Mouse (Mus musculus): ENCODE measurements around the gene 1700001O22Rik. TPM values are rescaled to one million over a fixed set of nuclear protein-coding genes. Genes with fewer than 3 reads are reported as not detected.

The 1700001O22Rik gene
- total RNA-seq, 2 experiments from 2014 or later = 0.96 to 1.2 TPM

GRCm38 (mm10) chr2:30816383-30816782, 12.9 kb upstream of the 1700001O22Rik start:
- no peak for DNase-seq

DNA sequence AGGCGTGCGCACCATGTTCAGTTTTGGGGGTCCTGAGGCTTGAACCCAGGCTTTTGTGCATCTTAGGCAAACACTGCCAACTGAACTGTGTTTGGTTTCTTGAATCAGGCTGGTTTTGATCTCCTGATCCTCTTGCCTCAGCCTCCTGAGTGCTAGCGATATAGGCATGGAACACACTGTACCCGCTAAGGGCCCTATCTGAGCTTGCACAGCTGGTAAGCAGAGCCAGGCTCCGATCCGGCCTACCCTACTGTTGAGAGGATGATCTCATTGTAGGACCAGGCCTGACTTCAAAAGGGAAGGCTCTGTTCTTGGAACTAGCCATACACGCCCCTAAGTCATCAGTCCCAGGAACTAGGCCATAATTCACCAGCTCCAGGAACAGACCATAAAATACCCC, 7.1 kb upstream of the 1700001O22Rik start:
- no peak for DNase-seq

GRCm38 (mm10) chr2:30809503-30809902, 6.0 kb upstream of the 1700001O22Rik start:
- no peak for DNase-seq

DNA sequence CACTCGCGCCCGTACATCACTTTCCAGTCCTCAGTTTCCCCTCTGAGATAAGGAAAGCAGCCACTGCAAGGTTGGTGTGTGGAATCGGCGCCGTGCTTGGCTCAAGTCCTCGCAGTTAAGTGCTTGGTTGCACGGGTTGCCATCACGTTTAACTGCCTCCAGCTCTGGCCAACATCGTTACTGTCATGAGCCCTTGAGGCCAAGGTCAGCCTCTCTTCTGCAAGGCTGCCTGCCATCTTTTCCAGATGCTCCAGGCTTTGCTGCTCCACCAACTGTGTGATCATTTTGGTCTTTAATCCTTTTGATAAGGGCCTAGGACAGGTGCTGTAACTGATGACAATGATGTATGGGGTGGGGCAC, 4.8 kb upstream of the 1700001O22Rik start:
- peak; percentile 53 for DNase-seq

- DNase-seq = peak; percentile 99
Measured at GRCm38 (mm10) chr2:30807648-30808295, 4.3 kb upstream of the 1700001O22Rik start, which contains the start of gene Ntmt1. TSS of gene Ntmt1 (plus strand) at chr2:30807826.

DNA sequence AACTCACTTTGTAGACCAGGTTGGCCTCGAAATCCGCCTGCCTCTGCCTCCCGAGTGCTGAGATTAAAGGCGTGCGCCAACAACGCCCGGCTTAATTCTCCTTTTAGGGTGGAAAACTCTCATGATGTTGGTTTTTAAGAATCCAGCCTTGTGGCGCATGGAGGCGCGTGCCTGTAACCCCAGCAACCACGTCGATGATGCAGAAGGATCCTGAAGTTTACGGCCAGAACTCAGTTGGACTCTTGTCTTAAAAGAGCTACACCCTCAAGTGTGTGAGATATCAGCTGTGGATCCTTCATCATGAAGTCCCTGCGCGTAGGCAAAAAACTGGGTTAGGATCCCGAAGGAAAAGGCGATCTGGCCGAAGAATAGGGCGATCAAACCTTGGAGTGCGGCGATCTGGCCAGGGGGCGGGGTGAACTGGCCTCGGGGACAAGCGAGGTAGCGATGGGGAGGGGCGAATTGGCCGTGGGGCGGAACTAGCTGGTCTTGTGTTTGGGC, 3.7 kb upstream of the 1700001O22Rik start:
- no peak for DNase-seq

DNA sequence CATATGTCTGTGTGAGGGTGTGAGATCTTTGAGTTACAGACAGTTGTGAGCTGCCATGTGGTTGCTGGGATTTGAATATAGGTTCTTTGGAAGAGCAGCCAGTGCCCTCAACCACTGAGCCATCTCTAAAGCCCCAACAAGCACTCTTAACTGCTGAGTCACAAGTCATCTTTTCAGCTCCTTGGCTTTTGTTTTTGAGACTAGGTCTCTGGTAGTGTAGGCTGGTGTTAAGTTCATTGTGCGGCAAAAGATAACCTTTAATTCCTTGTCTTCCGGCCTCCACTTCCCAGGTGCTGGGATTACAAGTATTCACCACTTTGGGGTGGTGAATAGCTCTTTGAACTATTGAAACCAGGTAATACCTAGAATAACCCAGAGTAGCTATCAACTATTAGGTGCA, 2.5 kb upstream of the 1700001O22Rik start:
- no peak for DNase-seq

DNA sequence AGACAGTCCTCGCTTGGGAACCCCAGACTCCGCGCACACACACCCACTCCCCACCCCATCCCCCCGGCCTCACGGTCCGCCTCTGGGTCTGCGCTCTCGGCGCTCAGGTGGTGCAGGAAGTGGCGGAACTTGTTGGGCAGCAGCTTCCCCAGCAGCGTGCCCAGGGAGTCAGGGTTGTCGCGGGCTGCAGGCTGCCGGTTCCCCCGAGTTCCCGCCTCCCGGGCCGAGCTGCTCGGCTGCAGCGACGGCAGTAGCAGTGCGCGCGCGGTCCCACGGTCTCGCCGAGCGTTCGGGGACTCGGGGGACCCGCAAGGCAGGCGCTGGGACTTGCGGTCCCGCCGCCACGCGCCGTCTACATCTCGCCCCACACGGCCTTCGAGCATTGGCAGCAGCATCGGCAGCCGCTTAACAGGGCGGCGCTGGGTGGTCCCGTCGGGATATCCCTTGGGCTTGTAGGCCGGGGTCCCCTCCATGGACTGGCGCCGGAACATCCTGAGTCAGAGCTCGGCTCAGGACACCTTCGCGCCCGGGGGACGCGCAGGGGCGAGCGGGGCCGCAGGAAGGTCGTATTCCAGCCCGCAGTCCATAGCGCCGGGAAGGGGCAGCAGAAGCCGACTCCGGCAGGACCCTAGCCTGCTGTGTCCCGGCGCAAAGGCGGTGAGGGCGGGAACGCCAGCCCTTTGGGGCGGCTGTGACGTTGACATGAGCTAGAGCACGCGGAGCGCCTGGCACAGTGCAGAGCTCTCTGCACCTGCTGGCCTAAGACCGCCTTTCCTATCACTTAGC, 2.2 kb downstream of the 1700001O22Rik start:
- DNase-seq = peak; percentile 57

DNA sequence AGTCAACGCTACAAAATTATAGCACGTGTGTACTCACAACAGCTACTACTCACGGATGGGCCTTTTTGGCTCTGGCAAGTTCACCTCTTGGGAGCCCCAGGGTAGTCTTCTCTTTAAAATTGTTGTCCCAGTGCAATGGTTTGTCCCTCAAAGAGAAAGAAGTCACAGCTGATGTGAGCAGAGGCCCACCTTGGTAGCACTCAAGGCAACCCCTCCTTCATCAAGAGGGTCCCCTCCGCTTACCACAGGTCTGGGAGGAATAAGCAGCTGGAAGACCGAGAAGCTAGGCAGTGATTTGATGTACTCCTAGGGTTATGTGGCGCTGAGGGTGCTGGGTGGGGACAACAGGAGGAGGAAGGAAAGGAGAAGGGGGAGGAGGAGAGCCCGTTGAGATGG, 2.8 kb downstream of the 1700001O22Rik start:
- DNase-seq = no peak

DNA sequence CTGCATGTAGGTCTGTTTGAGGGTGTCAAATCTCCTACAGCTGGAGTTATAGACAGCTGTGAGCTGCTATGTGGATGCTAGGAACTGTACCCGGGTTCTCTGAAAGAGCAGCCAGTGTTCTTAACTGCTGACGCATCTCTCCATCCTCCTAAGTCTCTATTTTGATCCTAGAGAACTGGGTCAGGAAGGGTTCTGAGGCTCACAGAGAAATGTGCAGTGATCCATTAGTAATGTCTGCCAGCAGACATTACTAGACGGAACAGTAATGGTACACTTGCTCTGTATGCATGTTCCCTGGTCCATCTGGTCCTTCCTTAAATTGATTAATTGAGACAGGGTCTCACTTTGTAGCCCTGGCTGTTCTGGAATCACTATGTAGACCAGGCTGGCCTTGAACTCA, 4.0 kb downstream of the 1700001O22Rik start:
- no peak for DNase-seq

DNA sequence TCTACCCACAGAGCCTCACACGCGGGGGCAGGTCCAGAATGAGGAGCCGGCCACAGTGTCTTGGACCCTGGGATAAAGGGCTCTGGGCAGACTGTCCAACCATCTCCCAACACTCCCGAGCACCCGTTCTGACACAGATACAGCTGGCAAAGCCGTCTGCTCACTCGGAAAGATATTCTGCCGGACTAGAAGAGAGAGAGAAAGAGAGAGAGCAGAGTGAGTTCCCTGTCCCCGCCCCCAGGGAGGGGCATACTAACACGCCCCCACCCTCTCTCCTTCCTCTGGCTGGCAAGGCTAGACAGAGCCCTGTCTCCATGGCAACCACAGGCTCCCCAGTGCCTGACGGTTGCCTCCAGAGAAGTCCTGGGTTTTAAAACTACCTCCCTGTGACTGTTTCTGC, 7.1 kb downstream of the 1700001O22Rik start:
- peak; percentile 86 for DNase-seq

DNA sequence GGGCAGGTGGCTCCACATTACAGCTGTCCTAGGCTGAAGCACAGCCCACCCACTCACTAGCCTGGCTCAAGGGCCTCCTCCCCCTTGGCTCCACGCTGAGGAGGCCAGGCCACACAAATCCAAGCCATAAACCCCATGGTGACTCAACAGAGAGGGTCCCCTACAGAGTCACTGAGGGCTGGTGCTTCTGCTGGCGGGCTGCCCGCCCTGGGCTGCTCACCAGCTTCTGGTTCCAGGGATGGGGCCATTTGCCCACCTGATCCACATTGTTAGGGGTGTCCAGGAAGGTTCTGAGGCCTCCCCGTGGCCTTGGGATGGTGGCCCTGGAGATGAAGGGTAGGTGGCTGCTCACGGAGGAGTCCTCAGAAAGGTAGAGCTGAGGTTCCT, 7.6 kb downstream of the 1700001O22Rik start:
- DNase-seq = peak; percentile 27

DNA sequence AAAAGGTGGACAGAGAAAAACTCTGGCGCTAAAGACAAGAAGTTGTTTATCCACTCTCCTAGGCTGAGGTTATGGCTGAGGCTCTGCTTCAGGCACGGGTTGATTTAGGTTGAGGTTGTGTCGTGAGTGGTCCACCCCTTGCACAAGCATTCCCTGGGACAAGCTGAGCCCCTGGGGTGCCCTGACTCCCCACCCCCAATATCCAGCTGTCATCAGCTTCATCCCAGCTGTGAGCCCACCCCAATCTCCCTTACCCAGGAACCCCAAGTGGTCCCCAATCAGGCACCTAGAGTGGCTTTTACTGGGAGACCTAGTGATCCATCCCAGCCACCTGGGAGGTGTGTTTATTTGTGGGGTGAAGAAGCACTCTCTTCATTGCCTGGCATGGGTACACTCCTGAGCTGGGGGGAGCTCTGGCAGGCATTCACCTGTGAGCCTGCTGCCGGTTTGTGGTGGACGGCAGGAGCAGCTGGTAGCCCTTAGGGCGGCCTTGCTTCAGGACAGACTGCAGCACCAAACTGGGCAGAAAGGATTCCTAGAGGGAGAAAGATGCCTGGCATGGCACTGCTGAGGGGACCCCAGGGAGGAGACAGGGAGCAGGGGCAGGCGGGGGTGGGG, 8.1 kb downstream of the 1700001O22Rik start:
- no peak for DNase-seq

DNA sequence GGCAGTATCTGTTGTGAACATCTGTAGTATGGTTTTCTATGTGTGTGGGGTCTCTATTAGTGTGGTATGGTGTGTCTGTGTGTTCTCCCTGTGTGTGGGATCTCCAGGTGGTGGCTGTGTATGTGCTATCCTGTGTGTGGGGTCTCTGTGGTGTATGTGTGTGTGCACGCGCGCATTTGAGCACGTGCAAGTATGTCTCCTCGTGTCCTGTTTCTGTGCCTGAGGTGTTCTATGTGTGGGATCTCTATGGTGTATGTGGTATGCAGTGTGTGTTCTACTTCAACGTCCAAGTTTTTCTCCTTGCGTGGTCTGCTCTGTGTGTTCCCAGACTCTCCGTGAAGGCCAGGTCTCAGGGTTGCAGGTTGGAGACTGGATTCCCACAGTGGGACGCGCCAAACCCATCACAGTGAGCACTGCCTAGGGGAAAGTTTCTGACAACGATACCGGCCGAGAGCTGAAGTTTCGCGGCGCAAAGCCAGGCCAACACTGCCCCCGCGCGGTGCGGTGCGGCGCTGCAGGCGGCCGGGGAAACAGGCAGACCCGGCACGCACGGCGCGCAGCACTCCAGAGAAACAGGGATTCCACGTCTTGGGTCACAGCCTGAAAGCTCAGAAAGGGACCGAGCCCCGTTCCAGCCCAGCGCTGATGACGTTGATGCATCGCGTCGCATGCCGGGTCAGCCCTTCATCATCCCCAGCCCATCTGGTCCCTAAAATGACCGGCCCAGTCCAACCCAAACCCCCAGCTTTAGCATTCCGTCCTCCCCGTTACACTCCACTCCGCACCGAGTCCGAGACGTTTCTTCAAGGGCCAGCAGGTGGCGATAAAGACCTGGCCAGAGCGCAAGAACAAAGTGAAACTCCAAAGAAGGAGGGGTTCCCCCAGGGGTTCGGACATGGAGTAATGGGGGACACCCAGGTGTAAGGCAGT, 9.0 kb downstream of the 1700001O22Rik start:
- peak; percentile 99 for DNase-seq

GRCm38 (mm10) chr2:30792061-30792460, 11.4 kb downstream of the 1700001O22Rik start:
- no peak for DNase-seq

DNA sequence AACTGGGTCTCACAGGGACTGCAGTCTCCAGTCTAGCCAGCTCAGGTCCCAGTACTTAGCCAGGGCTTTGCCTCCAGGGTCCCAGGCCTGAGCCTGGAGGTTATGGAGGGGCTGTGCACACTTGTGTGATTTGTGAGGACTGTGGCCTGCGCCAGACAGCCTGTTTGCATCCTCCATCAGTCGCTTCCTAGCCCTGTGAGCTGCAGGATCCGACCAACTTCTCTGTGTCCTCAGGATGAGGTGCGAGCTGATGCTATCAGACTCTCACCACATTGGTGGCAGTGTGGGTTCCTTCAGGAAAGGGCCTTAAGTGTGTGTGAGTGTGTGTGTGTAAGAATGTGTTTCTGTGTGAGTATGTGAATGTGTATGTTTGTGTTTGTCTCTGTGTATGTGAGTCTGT, 16.0 kb downstream of the 1700001O22Rik start:
- DNase-seq = no peak

DNA sequence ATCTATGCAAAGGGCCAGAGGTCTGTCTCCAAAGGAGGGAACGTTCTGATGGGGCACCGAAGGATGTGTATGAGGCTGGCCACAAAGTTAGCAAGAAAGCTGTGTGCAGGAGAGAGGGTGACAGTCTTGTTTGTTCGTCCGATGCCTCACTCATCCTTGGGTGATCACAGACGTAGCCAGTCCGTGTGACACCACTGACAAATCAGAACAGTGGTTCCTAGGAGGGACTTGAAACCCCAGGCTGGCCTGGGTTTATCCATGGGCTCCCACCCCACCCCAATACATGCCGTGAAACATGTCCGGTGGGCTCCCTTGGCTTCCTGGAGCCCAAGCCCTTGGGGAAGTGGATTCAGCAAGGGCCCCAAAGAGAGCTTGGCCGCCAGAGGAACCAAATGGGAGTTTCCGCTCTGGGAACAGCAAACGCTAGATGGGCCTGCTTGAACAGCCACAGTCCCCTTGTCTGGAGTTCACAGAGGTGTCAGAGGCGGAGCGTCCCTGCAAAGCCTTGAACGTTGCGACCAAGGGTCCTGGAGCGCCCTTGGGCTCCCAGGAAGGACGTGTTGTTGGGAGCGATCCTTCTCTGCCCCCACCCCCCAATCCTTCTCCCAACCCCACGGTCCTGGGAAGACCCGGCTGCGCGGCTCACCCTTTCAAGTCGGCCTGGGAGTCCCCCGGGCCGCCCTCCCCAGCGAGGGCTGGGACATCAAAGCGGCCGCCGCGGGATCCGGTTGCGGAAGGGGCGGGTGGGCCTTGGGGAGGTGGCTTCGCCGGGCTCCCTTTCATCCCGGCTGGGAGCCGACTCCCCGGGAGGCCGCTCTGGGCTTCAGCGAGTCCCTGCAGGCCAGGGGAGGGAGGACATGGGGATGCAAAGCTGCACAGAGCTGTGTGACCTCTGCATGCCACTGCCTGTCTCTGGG, 19.1 kb downstream of the 1700001O22Rik start:
- peak; percentile 89 for DNase-seq

GRCm38 (mm10) chr2:30783346-30783745, 20.1 kb downstream of the 1700001O22Rik start:
- DNase-seq = peak; percentile 83

DNA sequence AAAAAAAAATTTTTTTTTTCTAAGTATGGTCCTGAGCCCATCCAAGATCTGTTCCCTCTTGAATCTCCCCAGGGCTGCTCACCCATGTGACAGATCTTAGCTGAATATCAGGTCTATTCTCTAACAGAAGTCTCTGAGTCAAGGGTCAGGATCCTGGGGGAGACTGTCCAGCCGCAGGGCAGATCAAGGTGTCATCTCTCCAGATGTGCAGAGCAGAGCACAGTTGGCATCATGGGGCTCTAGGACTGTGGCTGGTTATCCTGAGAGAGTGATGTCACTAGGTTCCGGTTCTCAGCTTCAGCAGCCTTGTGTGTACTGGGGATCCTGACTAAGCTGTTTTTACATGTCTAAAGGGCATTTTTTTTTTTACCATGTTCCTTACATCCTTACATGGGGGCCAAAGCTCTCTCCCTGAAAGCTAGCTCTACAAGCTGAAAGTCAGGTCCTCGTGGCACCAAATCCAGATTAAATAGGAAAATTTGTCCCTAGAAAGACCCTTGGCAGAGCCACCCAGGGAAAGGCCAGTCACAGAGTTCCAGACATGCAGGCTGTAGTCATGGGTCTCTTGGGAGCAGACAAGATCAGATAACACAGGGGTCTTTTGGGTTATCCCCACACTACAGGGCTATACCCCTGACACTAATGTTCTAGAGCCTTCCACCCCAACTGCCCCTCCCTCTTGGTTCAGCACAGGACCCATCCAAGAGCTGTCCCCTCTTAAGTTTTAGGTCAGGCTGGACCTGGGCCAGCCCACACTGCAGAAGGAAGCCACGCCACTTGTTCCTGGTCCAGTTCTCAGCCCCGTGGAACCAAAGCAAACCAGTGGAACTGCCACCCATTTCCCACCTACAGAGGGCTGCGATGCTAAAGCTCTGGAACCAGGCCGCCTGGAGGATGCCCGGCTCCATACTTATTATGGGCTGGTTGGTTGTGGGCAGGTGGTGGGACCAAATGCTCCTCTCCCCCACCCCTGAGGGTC, 20.9 kb downstream of the 1700001O22Rik start:
- no peak for DNase-seq

GRCm38 (mm10) chr2:30779241-30779640, 24.2 kb downstream of the 1700001O22Rik start:
- no peak for DNase-seq
